Mouse (Mus musculus) adrenal gland, postnatal 14 days (tissue): ENCODE data around the gene Inpp5b. TPM values are rescaled to one million over a fixed set of nuclear protein-coding genes. Genes with fewer than 3 reads are reported as not detected.

Experiments used
- DNase-seq: peaks from one replicate; pipeline ENCODE4 v3.0.0; 2021; ENCODE audit warnings: mixed read lengths
- total RNA-seq: library from RNA; stranded (reverse); gene quantifications from 2 replicates; pipeline ENCODE4 v1.2.3, GENCODE M21; 2021

Gene Inpp5b
- total RNA-seq, 1 experiment from 2014 or later = 24.6 TPM

GRCm38 (mm10) chr4:124765802-124766565 is 24.3 kb downstream of the Inpp5b start:
- DNase-seq = no peak

- DNase-seq = no peak
These were observed 24.9 kb downstream of the Inpp5b start for GRCm38 (mm10) chr4:124766566-124766940.

DNA sequence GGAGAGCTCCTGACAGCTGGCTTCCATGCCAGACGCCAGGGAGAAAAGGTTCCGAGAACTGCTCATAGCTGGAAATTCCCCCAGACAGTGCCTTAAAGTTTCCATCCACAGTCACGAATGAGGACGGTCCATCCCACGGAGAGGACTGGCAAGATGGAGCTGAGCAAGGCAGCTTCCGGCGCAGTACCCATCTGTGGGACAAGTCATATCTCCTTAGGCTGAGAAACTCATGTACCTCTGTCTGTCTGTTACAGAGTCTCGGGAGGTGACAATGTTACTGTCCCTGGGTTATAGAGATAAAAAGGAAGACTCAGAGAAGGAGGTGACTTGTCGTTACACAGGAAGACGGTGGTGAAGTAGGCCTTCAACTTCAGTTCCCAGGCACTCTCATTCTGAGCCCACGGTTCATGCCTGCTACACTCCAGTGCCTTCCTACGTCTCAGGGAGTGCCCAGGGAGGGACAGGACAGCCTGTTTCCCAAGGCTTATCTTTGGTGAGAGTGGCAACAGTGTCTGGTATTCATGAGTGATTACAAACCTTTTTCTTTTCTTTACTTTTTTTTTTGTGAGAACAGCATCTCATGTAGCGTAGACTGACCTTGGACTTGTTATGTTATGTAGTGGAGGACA is 27.4 kb downstream of the Inpp5b start:
- DNase-seq = no peak

DNA sequence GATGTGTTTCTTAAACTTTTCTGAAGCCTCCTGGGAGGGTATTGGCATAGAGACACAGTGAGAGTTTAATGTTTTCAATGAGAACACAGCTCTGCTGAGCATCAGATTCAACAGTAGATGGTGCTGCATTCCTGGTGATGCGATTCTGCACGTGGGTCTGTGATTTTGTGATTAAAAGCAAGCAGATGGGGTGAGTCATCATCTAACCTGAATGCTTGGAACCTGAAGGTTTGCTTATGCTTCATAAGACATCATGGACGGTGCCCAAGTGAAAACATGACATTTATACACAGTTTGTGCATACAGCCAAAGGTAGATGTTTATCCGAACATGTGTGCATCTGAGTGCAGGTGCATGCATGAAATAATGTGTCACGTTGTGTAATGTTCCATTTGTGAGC is 29.0 kb downstream of the Inpp5b start:
- DNase-seq = no peak

DNA sequence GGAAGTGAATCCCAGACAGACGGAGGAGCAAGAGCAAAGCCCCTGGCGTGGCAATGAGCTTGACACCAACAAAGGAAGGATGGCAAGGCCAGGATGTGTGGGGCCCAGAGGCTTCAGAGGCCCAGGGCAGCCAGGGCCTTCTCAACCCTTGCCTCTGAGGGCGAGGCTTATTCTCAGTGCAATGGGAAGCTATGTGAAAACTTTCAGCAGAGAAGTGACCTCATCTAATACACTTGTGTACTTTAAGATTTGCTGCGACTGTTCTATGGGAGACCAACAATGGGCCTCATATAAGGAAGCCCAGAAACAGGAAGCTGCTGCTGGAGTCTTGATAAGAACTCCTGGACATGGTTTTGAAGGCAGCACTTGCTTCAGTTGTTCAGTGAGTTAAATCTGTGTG is 30.5 kb downstream of the Inpp5b start:
- DNase-seq = no peak

DNA sequence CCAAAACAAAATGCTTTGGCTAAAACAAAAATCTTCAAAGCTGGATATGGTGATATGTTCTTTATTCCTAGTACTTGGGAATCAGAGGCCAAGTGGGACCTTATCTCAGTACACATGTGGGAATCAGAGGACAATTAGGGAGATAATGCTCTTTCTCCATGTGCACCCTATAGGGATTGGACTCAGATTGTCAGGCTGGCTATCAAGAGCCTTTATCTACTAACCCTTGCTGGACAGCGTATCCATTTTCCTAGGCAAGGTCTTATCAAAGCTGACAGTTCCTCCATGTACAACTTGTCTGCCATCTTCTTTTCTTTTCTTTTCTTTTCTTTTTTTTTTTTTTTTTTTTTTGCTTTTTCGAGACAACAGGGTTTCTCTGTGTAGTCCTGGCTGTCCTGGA is 31.8 kb downstream of the Inpp5b start:
- DNase-seq = no peak

DNA sequence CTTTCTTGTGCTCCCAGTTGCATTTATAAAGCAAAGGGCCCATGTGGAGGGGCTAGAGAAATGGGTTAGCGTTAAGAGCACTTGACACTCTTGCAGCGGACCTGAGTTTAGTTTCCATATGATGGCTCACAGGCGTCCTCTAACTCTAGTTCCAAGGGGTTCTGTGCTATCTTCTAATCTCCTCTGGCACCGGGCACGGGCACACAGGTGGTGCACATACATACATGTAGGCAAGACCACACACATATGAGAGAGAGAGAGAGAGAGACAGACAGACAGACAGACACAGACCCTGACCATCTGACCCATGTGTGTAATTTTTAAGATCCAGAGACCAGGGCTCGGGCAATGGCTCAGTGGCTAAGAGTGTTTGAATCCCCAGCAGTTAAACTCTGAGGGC is 32.3 kb downstream of the Inpp5b start:
- no peak for DNase-seq

- no peak for DNase-seq
These were observed 32.8 kb downstream of the Inpp5b start for GRCm38 (mm10) chr4:124774429-124774828.

DNA sequence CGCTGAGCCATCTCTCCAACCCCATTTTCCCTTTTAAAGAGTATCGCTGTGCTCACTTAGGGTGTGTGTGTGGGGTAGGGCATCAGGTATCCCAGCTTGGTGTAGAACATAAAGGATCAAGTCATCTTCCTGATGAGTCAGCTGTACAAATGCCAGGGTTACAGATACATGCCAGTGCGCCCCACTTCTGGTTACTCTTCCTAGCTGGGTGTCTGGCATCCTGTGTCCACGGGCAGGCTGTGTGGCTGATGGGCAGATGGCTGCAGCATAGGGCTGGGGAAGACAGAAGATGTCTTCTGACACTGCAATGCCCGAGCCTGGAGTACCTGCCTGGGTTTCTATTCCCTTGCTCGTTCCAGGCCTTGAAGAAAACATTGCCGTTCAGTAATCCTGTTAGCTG is 39.7 kb downstream of the Inpp5b start:
- no peak for DNase-seq

- DNase-seq = no peak
These were observed 40.7 kb downstream of the Inpp5b start for GRCm38 (mm10) chr4:124782395-124782794.

DNA sequence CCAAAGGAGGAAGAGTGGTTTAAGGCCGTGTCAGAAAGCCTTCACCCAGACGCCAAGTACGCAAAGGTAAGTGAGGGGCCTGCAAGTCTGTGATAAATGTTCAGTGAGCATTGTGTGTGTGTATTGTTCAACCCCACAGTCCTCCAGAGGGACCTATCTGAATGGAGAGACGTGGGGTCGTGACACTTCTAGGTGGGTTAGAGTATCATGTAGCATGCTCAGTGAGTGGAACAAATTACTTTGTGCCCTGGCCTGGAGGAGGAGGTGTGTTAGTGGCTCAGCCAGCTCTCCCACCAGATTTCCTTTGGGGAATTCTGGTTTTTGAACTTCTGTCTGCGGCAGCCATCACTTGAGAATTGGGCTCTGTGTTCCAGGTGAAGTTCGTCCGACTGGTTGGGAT is 42.3 kb downstream of the Inpp5b start:
- no peak for DNase-seq

- no peak for DNase-seq
These were observed 48.4 kb downstream of the Inpp5b start for GRCm38 (mm10) chr4:124790013-124790412.

GRCm38 (mm10) chr4:124792114-124792513 is 50.5 kb downstream of the Inpp5b start:
- DNase-seq = no peak

DNA sequence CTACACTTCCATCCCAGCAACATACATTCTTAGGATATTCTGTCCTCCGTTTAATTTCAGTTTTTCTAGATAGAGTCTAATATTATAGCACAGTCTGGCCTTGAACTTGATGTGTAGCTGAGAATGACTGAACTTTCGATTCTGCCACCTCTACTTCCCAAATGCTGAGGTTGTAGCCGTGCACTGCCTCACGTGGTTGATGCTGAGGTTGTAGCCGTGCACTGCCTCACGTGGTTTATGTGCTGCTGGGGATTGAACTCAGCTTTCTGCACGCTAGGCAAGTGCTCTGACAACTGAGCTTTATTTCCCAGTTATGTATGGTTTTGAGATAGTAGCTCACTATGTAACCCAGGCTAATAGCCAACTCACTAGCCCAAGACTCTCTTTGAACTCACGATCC is 54.5 kb downstream of the Inpp5b start:
- DNase-seq = no peak

DNA sequence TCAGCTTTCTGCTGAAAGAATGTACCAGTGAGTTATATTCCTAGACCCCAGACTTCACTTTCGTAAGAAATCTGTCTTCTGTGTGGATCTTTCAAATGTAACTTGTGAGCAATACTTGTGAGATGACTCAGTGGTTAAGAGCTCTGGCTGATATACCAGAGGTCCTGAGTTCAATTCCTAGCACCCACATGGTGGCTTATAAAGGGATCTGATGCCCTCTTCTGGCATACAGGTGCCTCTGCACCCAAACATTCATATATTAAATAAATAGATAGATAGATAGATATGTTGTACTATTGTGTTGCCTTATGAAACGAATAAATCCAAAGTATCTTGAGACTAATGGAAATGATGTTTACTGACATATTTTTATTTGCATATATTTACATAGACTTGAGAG is 55.3 kb downstream of the Inpp5b start:
- DNase-seq = no peak

GRCm38 (mm10) chr4:124801552-124802308 is 60.1 kb downstream of the Inpp5b start, which contains the start of gene Mtf1:
Gene Mtf1 (plus strand): TSS chr4:124802104.
- DNase-seq = peak; percentile 91

GRCm38 (mm10) chr4:124802309-124803260 is 60.9 kb downstream of the Inpp5b start:
- peak; percentile 99 for DNase-seq

DNA sequence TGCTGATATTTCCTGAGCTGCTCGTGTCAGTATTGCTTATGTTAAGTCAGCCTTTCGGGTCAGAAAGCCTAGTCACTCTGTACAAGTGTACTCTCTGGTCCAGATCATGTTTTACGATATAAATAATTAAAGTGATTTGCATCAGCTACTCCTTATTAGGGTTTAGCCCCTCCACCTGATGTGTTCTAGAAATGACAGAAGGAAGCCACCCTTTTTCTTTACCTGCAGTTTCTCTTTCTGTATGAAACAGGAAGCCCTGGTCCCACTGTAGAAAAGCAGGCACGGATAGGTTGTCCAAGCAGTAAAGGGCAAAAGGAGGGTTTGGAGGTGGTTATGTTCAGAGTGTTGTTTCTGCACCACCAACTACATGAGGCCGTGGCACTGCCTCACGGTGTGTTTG is 61.8 kb downstream of the Inpp5b start:
- DNase-seq = no peak

DNA sequence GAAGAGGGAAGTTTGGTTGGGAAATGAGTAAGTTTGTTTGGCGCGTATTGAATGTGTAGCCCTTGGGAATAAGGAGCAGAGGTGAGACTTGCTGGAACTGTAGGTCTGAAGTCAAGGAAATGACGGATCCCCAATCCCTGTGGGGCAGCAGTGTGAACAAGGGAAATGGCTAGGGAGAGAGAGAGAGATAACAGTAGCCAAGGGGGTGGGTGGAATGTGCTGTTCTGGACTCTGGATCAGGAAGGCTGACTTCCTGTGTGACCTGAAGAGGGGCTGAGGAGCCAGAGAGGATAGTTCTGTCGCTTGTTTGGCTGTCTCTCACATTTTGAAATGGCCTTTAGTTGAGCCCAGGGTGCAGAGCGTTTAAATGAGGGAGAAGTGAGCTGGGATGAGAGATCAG is 66.9 kb downstream of the Inpp5b start:
- DNase-seq = peak; percentile 21

GRCm38 (mm10) chr4:124809136-124809883 is 67.7 kb downstream of the Inpp5b start:
- no peak for DNase-seq

- no peak for DNase-seq
These were observed 68.4 kb downstream of the Inpp5b start for GRCm38 (mm10) chr4:124810056-124810455.
